Mouse (Mus musculus): ENCODE data around the gene Coro2b. TPM values are rescaled to one million over a fixed set of nuclear protein-coding genes. Genes with fewer than 3 reads are reported as not detected.
"Not testable (repeated sequence)": the region's sequence is repeated elsewhere in the genome, so short reads cannot be mapped to it uniquely, and the experiment has no call there.

Gene Coro2b
- total RNA-seq, 2 experiments from 2014 or later, result 19.2 to 19.7 TPM

DNA sequence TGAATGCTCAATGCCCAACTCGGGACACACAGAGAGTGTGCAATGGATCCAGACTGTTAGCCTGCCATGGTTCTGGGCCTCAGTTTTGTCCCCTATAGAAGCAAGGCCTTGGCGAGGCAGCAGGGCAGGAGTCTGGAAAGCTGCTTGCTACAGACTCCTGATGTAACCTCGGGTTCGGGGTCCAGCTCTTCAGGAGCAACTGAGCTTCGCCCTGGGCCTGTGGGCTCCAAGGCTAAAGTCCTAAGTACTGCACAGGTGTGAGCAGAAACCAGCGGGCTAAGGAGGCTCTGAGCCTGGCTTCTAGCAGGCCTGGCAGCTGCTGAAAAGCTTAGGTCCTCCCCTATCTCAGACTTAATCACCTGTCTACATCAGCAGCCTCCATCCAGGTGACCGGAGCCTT, 86.0 kb downstream of the Coro2b start:
- DNase-seq (ENCODE audit: low spot score in 2 of 2), result no peak

- DNase-seq (ENCODE audit: low spot score in 2 of 2), result no peak
Observed at GRCm38 (mm10) chr9:62450355-62450754, 86.5 kb downstream of the Coro2b start.

- not testable (repeated sequence) for DNase-seq (ENCODE audit: low spot score in 2 of 2)
Observed at GRCm38 (mm10) chr9:62447337-62447736, 89.5 kb downstream of the Coro2b start.

DNA sequence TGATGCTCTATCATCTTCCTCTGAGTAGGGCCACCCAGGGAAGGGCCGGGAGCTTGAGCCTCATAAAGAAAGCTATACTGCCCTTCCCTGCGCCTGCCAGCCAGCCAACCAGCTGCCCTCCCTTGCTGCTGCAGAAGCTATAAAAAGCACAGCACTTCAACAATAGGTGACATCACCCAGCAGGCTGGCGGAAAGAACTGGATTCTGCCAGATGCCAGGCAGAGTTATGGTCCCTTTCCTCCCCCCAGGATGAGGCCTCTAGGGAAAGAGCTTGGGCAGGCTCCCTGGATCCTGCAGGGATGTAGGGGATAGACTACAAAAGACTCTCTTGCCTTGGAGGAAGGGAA, 98.1 kb downstream of the Coro2b start:
- no peak for DNase-seq (ENCODE audit: low spot score in 2 of 2)

DNA sequence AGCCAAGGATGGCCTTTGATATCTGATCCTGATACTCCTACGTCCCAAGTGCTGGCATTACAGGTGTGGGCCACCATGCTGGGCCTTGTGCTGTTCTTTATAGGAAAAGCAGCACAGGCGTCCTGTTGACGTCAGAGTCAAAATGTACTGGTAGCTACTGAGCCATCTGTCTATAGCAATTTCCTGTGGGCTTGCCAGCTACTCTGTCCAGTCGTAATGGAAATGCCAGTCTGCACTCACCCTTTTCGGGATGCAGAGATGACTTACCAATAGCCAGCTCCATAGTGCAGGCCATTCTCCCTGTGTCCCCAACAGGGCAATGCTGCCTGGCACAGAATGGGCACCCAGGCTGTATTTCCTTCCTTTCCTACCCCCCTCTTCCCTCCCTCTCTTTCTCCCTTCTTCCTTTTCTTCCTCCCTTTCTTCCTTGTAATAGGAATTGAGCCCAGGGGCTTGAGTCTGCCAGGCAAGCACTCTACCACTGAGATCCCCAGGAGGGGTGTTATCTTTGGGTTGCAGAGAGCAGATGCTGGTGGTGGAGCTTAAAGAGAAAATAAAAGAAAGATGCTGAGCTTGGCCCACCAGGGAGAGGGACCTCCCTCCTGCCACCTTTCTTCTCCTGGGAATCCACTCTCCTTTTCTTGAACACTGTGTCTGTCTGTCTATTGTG, 98.6 kb downstream of the Coro2b start:
- DNase-seq (ENCODE audit: low spot score in 2 of 2), result no peak

GRCm38 (mm10) chr9:62437446-62437845, 99.4 kb downstream of the Coro2b start:
- no peak for DNase-seq (ENCODE audit: low spot score in 2 of 2)

DNA sequence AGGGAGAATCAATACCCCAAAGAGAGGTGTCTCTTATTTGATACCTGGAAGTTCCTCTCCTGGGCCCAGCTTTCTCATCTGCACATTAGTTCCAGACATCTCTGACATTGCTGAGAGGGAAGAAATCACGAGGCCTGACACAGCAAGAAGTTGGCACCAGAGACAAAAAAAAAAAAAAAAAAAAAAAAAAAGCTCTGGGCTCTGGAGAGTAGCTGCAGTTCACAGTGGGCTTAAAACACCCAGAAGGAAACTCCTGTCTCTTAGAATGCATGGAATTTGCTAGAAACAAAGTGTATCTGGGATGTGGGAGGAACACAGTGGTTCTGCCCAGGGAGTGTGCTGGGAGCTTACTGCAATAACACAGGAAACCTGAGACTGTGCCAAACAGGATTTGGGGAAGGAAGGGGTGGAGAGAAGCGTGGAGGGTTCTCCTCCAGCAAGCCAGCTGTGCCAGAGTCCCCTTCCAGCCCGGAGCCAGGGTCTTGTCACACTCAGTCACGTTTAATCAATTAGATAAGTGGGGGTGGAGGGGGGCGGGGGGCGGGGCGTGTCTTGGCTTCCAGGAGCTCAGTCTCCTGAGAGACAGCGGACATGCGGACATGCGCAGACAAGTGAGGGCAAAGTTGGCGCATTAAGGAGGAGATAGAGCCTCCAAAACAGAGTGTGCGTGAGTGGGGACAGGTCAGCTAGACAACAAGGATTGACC, 101.1 kb downstream of the Coro2b start:
- peak in 1 of 2 experiments; percentile 66 for DNase-seq (ENCODE audit: low spot score in 2 of 2)

GRCm38 (mm10) chr9:62432261-62433060, 104.4 kb downstream of the Coro2b start:
- no peak for DNase-seq (ENCODE audit: low spot score in 2 of 2)

DNA sequence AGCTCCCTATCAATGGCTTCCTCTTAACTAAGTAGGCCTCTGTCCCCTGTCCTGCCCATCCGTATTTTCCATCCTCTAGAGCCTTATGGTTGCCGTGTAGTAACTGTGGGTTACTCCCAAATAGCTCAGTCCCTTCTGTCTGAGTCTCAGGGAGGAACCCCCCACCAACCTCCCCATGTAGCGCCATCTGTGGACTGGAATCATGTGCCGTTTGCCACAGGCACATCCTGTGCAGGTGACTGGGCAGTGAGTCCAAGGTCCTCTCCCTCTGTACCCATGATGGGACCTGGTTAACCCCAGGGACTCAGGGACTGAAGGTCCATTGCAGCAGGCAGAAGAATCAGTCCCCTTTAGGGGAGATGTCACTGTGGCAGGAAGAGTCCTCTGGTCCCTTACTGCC, 106.1 kb downstream of the Coro2b start:
- no peak for DNase-seq (ENCODE audit: low spot score in 2 of 2)

DNA sequence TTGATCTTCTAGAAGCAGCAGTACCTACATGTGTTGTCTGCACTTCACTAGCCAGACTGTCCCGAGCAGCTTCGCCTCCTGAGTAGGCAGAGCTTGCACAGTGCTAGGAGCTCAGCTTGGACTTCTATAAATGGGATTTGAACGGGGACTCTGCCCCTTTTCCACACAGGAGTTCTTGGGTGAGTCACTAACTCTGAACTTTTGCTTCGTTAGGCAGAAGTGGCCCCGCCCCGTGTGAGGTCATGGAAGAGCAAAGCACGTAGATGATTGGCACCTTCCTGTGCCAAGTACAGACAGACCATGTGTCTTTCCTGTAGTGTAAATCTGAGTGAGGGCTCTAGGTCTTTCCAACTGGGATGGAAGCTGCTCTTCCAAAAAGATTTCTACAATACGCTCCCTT, 109.8 kb downstream of the Coro2b start:
- DNase-seq (ENCODE audit: low spot score in 2 of 2), result no peak

DNA sequence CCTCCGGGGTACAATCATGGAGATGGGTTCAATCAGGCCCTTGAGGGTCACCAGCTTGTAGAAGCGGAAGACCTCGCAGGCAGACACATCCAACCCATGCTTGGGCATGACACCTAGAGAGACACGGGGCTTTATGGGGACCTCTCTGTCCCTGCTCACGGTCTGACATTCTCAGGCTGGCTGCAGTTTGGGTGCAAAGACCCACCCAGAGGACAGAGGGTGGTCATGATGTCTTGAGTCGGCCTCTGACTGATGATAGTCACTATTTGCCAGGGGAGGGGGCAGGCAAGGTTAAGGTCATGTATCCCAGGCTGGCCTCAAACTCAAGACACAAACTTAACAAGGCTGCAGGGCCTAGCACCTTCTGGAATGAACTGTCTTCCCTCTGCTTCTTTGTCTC, 110.3 kb downstream of the Coro2b start:
- no peak for DNase-seq (ENCODE audit: low spot score in 2 of 2)

DNA sequence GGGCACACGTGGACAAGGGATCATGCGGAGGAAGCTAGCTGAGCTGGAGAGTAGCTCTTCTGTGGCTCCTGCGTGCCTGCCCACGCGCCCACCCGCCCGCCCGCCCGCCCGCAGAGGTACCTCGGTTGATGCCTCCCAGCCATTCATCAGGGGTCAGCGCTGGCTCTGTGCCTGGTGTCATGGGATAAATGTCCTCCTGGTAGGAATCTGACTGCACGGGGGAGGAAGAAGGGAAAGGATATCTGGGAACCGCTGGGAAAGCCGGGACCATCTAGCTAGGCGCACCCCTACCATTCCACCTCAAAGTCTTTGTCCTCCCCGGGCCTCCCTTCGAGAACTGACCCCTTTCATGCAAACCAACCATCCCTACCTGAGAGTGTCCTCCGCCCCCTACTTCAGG, 110.8 kb downstream of the Coro2b start:
- DNase-seq (ENCODE audit: low spot score in 2 of 2), result no peak

GRCm38 (mm10) chr9:62425265-62425664, 111.6 kb downstream of the Coro2b start:
- DNase-seq (ENCODE audit: low spot score in 2 of 2), result no peak

DNA sequence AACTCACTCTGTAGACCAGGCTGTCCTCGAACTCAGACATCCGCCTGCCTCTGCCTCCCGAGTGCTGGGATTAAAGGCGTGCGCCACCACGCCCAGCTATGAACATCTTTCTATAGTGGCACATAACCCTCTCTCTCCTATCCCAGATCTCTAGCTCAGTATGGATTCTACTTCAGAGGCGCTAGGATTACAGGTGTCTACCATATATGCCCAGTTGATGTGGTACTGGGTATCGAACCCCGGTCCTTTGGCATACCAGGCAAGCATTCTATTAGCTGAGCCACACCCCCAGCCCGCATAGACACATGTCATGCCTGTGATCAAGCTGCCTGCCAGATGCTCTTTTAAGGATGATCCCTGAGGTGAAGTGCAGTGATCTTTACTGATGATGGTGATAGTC, 113.0 kb downstream of the Coro2b start:
- DNase-seq (ENCODE audit: low spot score in 2 of 2), result no peak

- no peak for DNase-seq (ENCODE audit: low spot score in 2 of 2)
Observed at GRCm38 (mm10) chr9:62422926-62423325, 113.9 kb downstream of the Coro2b start.

- no peak for DNase-seq (ENCODE audit: low spot score in 2 of 2)
Observed at GRCm38 (mm10) chr9:62421911-62422310, 114.9 kb downstream of the Coro2b start.

DNA sequence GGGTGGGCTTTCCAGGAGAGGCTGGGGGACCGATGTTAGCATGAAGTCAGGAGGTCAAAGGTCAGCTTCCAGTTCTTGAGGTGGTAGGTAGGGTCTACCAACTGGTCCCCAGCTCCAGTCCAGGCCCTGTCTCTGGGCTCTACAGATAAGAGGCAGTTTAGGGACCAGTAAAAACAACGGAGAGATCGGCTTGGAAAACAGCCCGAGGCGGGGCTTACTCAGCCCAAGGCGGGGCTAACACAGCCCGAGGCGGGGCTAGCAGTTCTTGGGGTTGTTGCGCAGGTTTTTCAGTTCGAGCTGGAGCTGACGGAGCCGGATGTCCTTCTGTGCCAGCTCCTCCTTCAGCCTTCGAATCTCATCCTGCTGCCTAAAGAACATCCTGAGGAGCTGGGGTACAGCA, 115.8 kb downstream of the Coro2b start:
- peak in 1 of 2 experiments; percentile 73 for DNase-seq (ENCODE audit: low spot score in 2 of 2)

DNA sequence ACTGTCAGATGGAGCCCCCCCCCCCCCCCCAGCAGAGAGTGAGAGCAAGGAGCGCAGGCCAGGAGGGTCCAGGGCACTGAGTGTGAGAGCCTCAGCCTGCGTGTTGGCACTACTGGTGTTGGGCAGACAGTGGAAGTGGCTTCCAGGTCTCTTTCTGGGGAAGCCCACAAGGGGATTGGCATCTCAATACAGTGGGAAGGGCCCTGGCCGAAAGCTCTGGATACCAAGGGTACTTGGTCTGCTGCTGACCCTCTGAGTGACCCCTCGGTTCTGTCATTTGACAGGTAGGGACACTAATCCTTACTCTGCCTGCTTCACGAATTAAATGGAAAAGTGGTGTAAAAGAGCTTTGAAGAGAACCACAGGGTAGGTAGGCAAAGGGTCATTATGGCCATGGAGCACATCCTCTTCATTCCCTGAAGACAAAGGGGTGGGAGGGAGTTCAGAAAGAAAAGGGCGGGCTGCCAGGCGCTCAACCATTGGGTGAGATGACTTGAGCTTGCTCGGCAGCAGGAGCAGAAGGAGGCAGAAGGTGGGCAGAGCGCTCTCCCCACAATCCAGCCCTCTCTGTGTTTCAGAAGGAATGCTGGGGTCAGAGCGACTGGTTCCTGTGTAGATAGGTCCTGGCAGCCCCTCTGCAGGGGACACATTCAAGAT, 116.5 kb downstream of the Coro2b start:
- no peak for DNase-seq (ENCODE audit: low spot score in 2 of 2)

- DNase-seq (ENCODE audit: low spot score in 2 of 2), result no peak
Observed at GRCm38 (mm10) chr9:62418742-62419141, 118.1 kb downstream of the Coro2b start.

GRCm38 (mm10) chr9:62407357-62408146, 129.3 kb downstream of the Coro2b start:
- DNase-seq (ENCODE audit: low spot score in 2 of 2), result no peak
